Mouse (Mus musculus): ENCODE results near the gene Pcsk2.

GRCm38 (mm10) chr2:143502203-143502602, 43.8 kb upstream of the Pcsk2 start:
- TF ChIP-seq CTCF (IDR thresholded peaks at IDR 0.05; ENCODE audit: low read depth) (no peak), EP300 (IDR thresholded peaks at IDR 0.05; ENCODE audit: low read depth) (no peak)
